ENCODE assay signal across 32 mouse cellular contexts in genomic region chr13:48490396-48491182, GRCm38 (mm10). TPM values are rescaled to one million over a fixed set of nuclear protein-coding genes. Genes with fewer than 3 reads are reported as not detected.
DNase-seq lines count a peak whose midpoint lies in the region; ATAC-seq and TF ChIP-seq lines count a peak whose summit lies in the region.
"Had no signal": no experiment of that assay in that cellular context is flagged by ENCODE, and none has a peak within 500 bp of the region (broad histone marks: within the 10 kb centered on the region; RNA-seq: fewer than 3 reads in every experiment).

No protein-coding gene starts in this region.

- H3K36me3 ChIP-seq in heart, embryonic 11.5 days (ENCODE audit: control insufficient read depth, insufficient read depth, low read length): peaks cover 19% of the 10 kb centered on the region
- peaks cover 5% of the 10 kb centered on the region; the same call in 1 of the 2 replicates for H3K36me3 ChIP-seq in ES-E14 (ENCODE audit: control insufficient read depth, insufficient read depth, low read length, poor library complexity, severe bottlenecking)
- peaks cover 5% of the 10 kb centered on the region; the same call in 1 of the 2 replicates for H3K36me3 ChIP-seq in forebrain, embryonic 11.5 days (ENCODE audit: control insufficient read depth, insufficient read depth, low read length)

- H3K27ac ChIP-seq in heart, embryonic 11.5 days (ENCODE audit: low read depth, low read length): no peak overlapping the region
- no peak overlapping the region for H3K27ac ChIP-seq in ES-E14 (ENCODE audit: insufficient read depth, low read depth, low read length, poor library complexity, severe bottlenecking)
- peak overlapping the region; percentile 91 for H3K27ac ChIP-seq in embryonic fibroblast, embryonic 13.5 days (ENCODE audit: insufficient read depth, low read length)
- no peak overlapping the region for H3K27ac ChIP-seq in forebrain, embryonic 11.5 days (ENCODE audit: low read depth, low read length)
- H3K27ac ChIP-seq: forebrain, embryonic 10.5 days; hindbrain, embryonic 12.5 days; limb, embryonic 10.5 days; limb, embryonic 15.5 days; liver, embryonic 13.5 days; midbrain, embryonic 10.5 days; midbrain, embryonic 15.5 days; neural tube, embryonic 15.5 days; stomach, postnatal 0 days had no signal

- H3K4me1 ChIP-seq in heart, embryonic 11.5 days (ENCODE audit: control insufficient read depth, insufficient read depth, low read length): peaks cover 7% of the 10 kb centered on the region; the same call in 1 of the 2 replicates
- peaks cover 0 to 2% of the 10 kb centered on the region in 2 experiments; a peak in 1 of 4 replicates for H3K4me1 ChIP-seq in ES-E14 (ENCODE audit: control insufficient read depth in 2 of 2, insufficient read depth in 2 of 2, low read length in 2 of 2, poor library complexity in 1 of 2)
- H3K4me1 ChIP-seq in embryonic fibroblast, embryonic 13.5 days (ENCODE audit: control insufficient read depth, insufficient read depth, low read length): peaks cover 20% of the 10 kb centered on the region
- no peaks in the 10 kb centered on the region for H3K4me1 ChIP-seq in forebrain, embryonic 11.5 days (replicated peaks; ENCODE audit: control insufficient read depth, insufficient read depth, low read length)
- H3K4me1 ChIP-seq: forebrain, embryonic 10.5 days; hindbrain, embryonic 12.5 days; limb, embryonic 10.5 days; limb, embryonic 15.5 days; liver, embryonic 13.5 days; midbrain, embryonic 10.5 days; midbrain, embryonic 15.5 days; neural tube, embryonic 15.5 days had no signal

- peak; percentile 86 for DNase-seq in heart, adult 11 months
- DNase-seq in 3T3-L1 (ENCODE audit: low read depth, low spot score) (peak; percentile 19), ES-E14 (ENCODE audit: low read depth, low spot score) (peak; percentile 59)
- DNase-seq in spleen, adult 18-20 months: no peak
- no peak for DNase-seq in spleen, postnatal 4 days (ENCODE audit: low spot score in 2 of 2)
- no peak for DNase-seq in forebrain, embryonic 11.5 days (ENCODE audit: low spot score)
- DNase-seq: adrenal gland, postnatal 14 days; cerebellum, adult 11 months; cerebellum, adult 9-10 months; cerebellum, postnatal 36 days; heart, postnatal 36 days; layer of hippocampus, postnatal 36 days; liver, embryonic 13.5 days; lung, adult 2 months; lung, postnatal 14 days; retina, postnatal 1 day; right cerebral cortex, postnatal 14 days had no signal

- 87% methylated on average over 35 of the region's 35 CpGs for WGBS in heart, embryonic 11.5 days (ENCODE audit: insufficient replicate concordance)
- WGBS in forebrain, embryonic 11.5 days: 93% methylated on average over 35 of the region's 35 CpGs

- H3K4me2 ChIP-seq in heart, embryonic 11.5 days: no peak overlapping the region
- no peak overlapping the region for H3K4me2 ChIP-seq in forebrain, embryonic 11.5 days (ENCODE audit: low read depth, low read length, severe bottlenecking)
- H3K4me2 ChIP-seq: hindbrain, embryonic 12.5 days; limb, embryonic 15.5 days; liver, embryonic 13.5 days; midbrain, embryonic 15.5 days; neural tube, embryonic 15.5 days had no signal

- no peak for TF ChIP-seq CTCF in embryonic fibroblast, embryonic 13.5 days (IDR thresholded peaks at IDR 0.05; ENCODE audit: borderline replicate concordance, insufficient read depth, low read length)

- H3K9me3 ChIP-seq in heart, embryonic 11.5 days (replicated peaks; ENCODE audit: control insufficient read depth, low read length): no peaks in the 10 kb centered on the region
- H3K9me3 ChIP-seq in ES-E14 (ENCODE audit: control insufficient read depth, insufficient read depth, low read depth, low read length): no peaks in the 10 kb centered on the region
- H3K9me3 ChIP-seq in forebrain, embryonic 11.5 days (ENCODE audit: control insufficient read depth, low read length): no peaks in the 10 kb centered on the region; the same call in 1 of the 2 replicates
- H3K9me3 ChIP-seq: limb, embryonic 10.5 days; limb, embryonic 15.5 days; liver, embryonic 13.5 days; midbrain, embryonic 10.5 days; neural tube, embryonic 15.5 days had no signal

- no peak for TF ChIP-seq POLR2A in embryonic fibroblast, embryonic 13.5 days (IDR thresholded peaks at IDR 0.05; ENCODE audit: low read depth, low read length)

- no peak for ATAC-seq in heart, embryonic 11.5 days (replicated peaks; ENCODE audit: insufficient number of reproducible peaks, low FRiP score, low TSS enrichment)
- ATAC-seq in forebrain, embryonic 11.5 days (replicated peaks; ENCODE audit: low FRiP score): no peak
- ATAC-seq: forebrain, embryonic 16.5 days; intestine, embryonic 16.5 days; midbrain, embryonic 15.5 days had no signal

- H3K27me3 ChIP-seq in heart, embryonic 11.5 days (ENCODE audit: control insufficient read depth, insufficient read depth, low read length): no peaks in the 10 kb centered on the region
- H3K27me3 ChIP-seq in forebrain, embryonic 11.5 days (ENCODE audit: control insufficient read depth, insufficient read depth, low read length): no peaks in the 10 kb centered on the region
- H3K27me3 ChIP-seq: hindbrain, embryonic 12.5 days; limb, embryonic 15.5 days; liver, embryonic 13.5 days; midbrain, embryonic 15.5 days; neural tube, embryonic 15.5 days had no signal

- no peak overlapping the region for H3K4me3 ChIP-seq in heart, embryonic 11.5 days (ENCODE audit: low read depth, low read length)
- peak overlapping the region; percentile 17 to 50; a peak in 3 of 4 replicates for H3K4me3 ChIP-seq in ES-E14 (ENCODE audit: insufficient read depth in 1 of 2, low read depth in 1 of 2, low read length in 2 of 2, poor library complexity in 1 of 2, severe bottlenecking in 1 of 2)
- no peak overlapping the region for H3K4me3 ChIP-seq in embryonic fibroblast, embryonic 13.5 days (ENCODE audit: insufficient read depth, low read length)
- H3K4me3 ChIP-seq in forebrain, embryonic 11.5 days (ENCODE audit: low read depth, low read length): no peak overlapping the region
- H3K4me3 ChIP-seq: forebrain, embryonic 10.5 days; hindbrain, embryonic 12.5 days; limb, embryonic 10.5 days; limb, embryonic 15.5 days; liver, embryonic 13.5 days; midbrain, embryonic 10.5 days; midbrain, embryonic 15.5 days; neural tube, embryonic 15.5 days had no signal

- in situ Hi-C loops in ES-E14 (cut with MboI; ENCODE audit: low sequenced_read_pairs in 2 of 2, unreplicated experiment in 2 of 2): no loop called here

- no peak overlapping the region for H3K9ac ChIP-seq in heart, embryonic 11.5 days (ENCODE audit: low read depth, low read length)
- no peak overlapping the region for H3K9ac ChIP-seq in ES-E14 (ENCODE audit: insufficient read depth, low read depth, low read length, poor library complexity, severe bottlenecking)
- H3K9ac ChIP-seq in forebrain, embryonic 11.5 days (ENCODE audit: low read length): no peak overlapping the region
- H3K9ac ChIP-seq: hindbrain, embryonic 12.5 days; limb, embryonic 15.5 days; liver, embryonic 13.5 days; midbrain, embryonic 15.5 days; neural tube, embryonic 15.5 days had no signal

TF ChIP-seq in ES-E14, 5 proteins besides CTCF, POLR2A, EP300 and RAD21:
- TF ChIP-seq ZC3H11A (IDR thresholded peaks at IDR 0.05; ENCODE audit: borderline replicate concordance, low read depth, low read length): no peak
- peak; percentile 64; the same call in 1 of the 2 replicates for TF ChIP-seq MAFK (IDR thresholded peaks at IDR 0.05; ENCODE audit: insufficient read depth, low read depth, low read length)
- TF ChIP-seq CHD2 (IDR thresholded peaks at IDR 0.05; ENCODE audit: low read depth, low read length): no peak

RNA-seq across cellular contexts. Expression of gene Zfp169, which starts 22.7 kb away (rescaled TPM):
- 4.3 and 5.2 TPM in 2 replicates for polyA plus RNA-seq in heart, embryonic 11.5 days (2014; fragmentation: Nextera tagmentation; extraction: Ambion mirVana)
- total RNA-seq in ES-E14 (2012; rRNA removed): 6.6 and 8.1 TPM in 2 replicates
- 6.6 and 9.3 TPM in 2 replicates for polyA plus RNA-seq in embryonic fibroblast, embryonic 13.5 days (2011; ENCODE audit: insufficient read length, low read depth, missing spikeins)
- 8.0 and 8.9 TPM in 2 replicates for polyA plus RNA-seq in forebrain, embryonic 11.5 days (2014; fragmentation: Nextera tagmentation; extraction: Ambion mirVana)

RNA-seq across cellular contexts. Expression of gene A830005F24Rik, which starts 22.8 kb away (rescaled TPM):
- 0.34 and 2.2 TPM in 2 replicates for polyA plus RNA-seq in heart, embryonic 11.5 days (2014; fragmentation: Nextera tagmentation; extraction: Ambion mirVana)
- total RNA-seq in ES-E14 (2012; rRNA removed): 0.27 TPM in 1 of 2 replicates, not detected in the other
- polyA plus RNA-seq in embryonic fibroblast, embryonic 13.5 days (2011; ENCODE audit: insufficient read length, low read depth, missing spikeins): 1.7 and 1.8 TPM in 2 replicates
- polyA plus RNA-seq in forebrain, embryonic 11.5 days (2014; fragmentation: Nextera tagmentation; extraction: Ambion mirVana): 1.6 and 2.3 TPM in 2 replicates
- total RNA-seq: adrenal gland, postnatal 14 days; gastrocnemius, postnatal 4 days; heart, postnatal 36 days had no signal
- polyA plus RNA-seq: large intestine, adult 2 months; lung, adult 2 months; small intestine, adult 2 months had no signal

Comparison
In these comparisons a context has a peak if more than half of its experiments do, and no peak if none do; other contexts are left out.
1. DNase-seq: peak in heart, adult 11 months (single experiment), 3T3-L1 (single experiment) and ES-E14 (single experiment); none in spleen, adult 18-20 months (0 of 2), spleen, postnatal 4 days (0 of 2) and forebrain, embryonic 11.5 days (single experiment).
2. H3K4me3 ChIP-seq: peak in ES-E14 (2 of 2); none in heart, embryonic 11.5 days (single experiment), embryonic fibroblast, embryonic 13.5 days (single experiment) and forebrain, embryonic 11.5 days (single experiment).